Mouse (Mus musculus): Measurements from ENCODE around the gene Pus7l.

DNA sequence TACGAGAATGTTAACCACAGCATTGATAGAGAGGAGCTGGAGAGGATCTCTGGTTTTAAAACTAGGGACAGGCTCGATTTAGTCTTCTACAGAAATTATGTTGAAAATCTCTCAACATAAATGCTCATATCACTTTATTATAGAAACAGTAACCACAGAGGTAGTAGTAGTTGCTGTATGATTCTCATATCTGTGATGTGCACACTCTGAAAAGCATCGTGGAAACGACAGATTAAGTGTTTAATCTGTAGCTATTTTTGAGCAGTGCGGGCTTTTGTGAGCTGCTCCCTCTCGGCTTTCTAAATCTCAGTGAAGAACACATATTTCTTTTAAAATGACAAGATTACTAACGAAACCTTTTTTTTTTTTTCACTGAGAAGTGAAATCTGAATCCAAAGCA, 7.8 kb downstream of the Pus7l start:
- no peak for TF ChIP-seq CTCF (IDR thresholded peaks at IDR 0.05)
- no peak for TF ChIP-seq EP300 (IDR thresholded peaks at IDR 0.05)
